Mouse (Mus musculus) liver, postnatal 0 days (tissue): ENCODE measurements around the gene Ints3. TPM values are rescaled to one million over a fixed set of nuclear protein-coding genes. Genes with fewer than 3 reads are reported as not detected.

Source experiments
- ATAC-seq: fragments of 200-750 bp; cut with Nextera tagmentation; 2 replicates; pipeline ENCODE4 v1.8.0; 2017; ENCODE audit warnings: mild to moderate bottlenecking, moderate library complexity
- DNase-seq: peaks from one replicate; pipeline ENCODE4 v3.0.0-alpha.2; 2016
- H3K27ac ChIP-seq: fragments of 300-500 bp; sonication (generic); 2 replicates; pipeline ENCODE4 v1.5.1; 2014; ENCODE audit warnings: antibody characterized with exemption, moderate library complexity, mild to moderate bottlenecking, low read depth
- H3K27me3 ChIP-seq: fragments of 300-500 bp; sonication (generic); 2 replicates; pipeline ENCODE4 v1.6.1; 2014; ENCODE audit warnings: low read length, control low read depth, mixed read lengths; ENCODE audit not compliant: insufficient read depth
- H3K36me3 ChIP-seq: fragments of 300-500 bp; sonication (generic); replicated peaks from 2 replicates; pipeline ENCODE4 v1.6.1; 2014; ENCODE audit warnings: mild to moderate bottlenecking, control low read depth, low read length, moderate library complexity, mixed read lengths; ENCODE audit not compliant: insufficient read depth
- H3K4me1 ChIP-seq: fragments of 300-500 bp; sonication (generic); 2 replicates; pipeline ENCODE4 v1.6.1; 2014; ENCODE audit warnings: antibody characterized with exemption, mild to moderate bottlenecking, control low read depth; ENCODE audit not compliant: insufficient read depth
- H3K4me2 ChIP-seq: fragments of 300-500 bp; sonication (generic); 2 replicates; pipeline ENCODE4 v1.6.1; 2014; ENCODE audit warnings: low read depth, mild to moderate bottlenecking, low read length, moderate library complexity, mixed read lengths
- H3K4me3 ChIP-seq: fragments of 300-500 bp; sonication (generic); 2 replicates; pipeline ENCODE4 v1.5.1; 2014; ENCODE audit warnings: low read depth, low read length
- H3K9ac ChIP-seq: fragments of 300-500 bp; sonication (generic); replicated peaks from 2 replicates; pipeline ENCODE4 v1.6.1; 2014; ENCODE audit warnings: mild to moderate bottlenecking, moderate library complexity
- H3K9me3 ChIP-seq: fragments of 300-500 bp; sonication (generic); 2 replicates; pipeline ENCODE4 v1.6.1; 2016; ENCODE audit warnings: mild to moderate bottlenecking, control low read depth, low read length, mixed read lengths
- CTCF ChIP-seq: sonication (generic); IDR thresholded peaks from 2 replicates; pipeline ENCODE4 v1.5.1; 2016; ENCODE audit warnings: antibody characterized with exemption, low read depth
- EP300 ChIP-seq: IDR thresholded peaks from 2 replicates; pipeline ENCODE4 v1.6.1; 2016; ENCODE audit warnings: antibody characterized with exemption, low read depth, mild to moderate bottlenecking
- WGBS: fragments of 180-500 bp; shearing (Covaris S2); extraction: QIAGEN DNeasy Blood & Tissue Kit; methylation state at CpG from one replicate; pipeline ENCODE4 v1.1.7; 2014; ENCODE audit not compliant: insufficient replicate concordance; 5-methylcytosine and 5-hydroxymethylcytosine counted together
- polyA plus RNA-seq: library from polyadenylated mRNA; unstranded; fragments of >200 nt; fragmentation: Nextera tagmentation; extraction: Ambion mirVana; gene quantifications from 2 replicates; pipeline ENCODE4 v1.2.1, GENCODE M21; 2015

Ints3 gene
- polyA plus RNA-seq, 1 experiment from 2014 or later = 4.6 TPM

- no peak overlapping the region for H3K4me2 ChIP-seq
- H3K36me3 ChIP-seq = no peaks in the 10 kb centered on the region
- no peaks in the 10 kb centered on the region for H3K9me3 ChIP-seq
- H3K27ac ChIP-seq = no peak overlapping the region
- peaks cover 5% of the 10 kb centered on the region for H3K4me1 ChIP-seq
- H3K27me3 ChIP-seq = peaks cover 22% of the 10 kb centered on the region
- no peak overlapping the region for H3K9ac ChIP-seq
- ATAC-seq (no peak), DNase-seq (no peak)
- H3K4me3 ChIP-seq = no peak overlapping the region
- WGBS = 57% methylated on average over 5 of the region's 5 CpGs
- TF ChIP-seq CTCF = no peak
- no peak for TF ChIP-seq EP300
Observed at GRCm38 (mm10) chr3:90460315-90460714, 26.9 kb upstream of the Ints3 start.

- no peak for TF ChIP-seq CTCF
- no peak for TF ChIP-seq EP300
- Histone ChIP-seq H3K4me3 (no peak overlapping the region), H3K36me3 (no peaks in the 10 kb centered on the region), H3K27ac (no peak overlapping the region), H3K4me2 (no peak overlapping the region), H3K9me3 (no peaks in the 10 kb centered on the region), H3K9ac (no peak overlapping the region), H3K27me3 (peaks cover 16% of the 10 kb centered on the region), H3K4me1 (no peaks in the 10 kb centered on the region; the same call in 1 of the 2 replicates)
- ATAC-seq (no peak), DNase-seq (no peak)
- 87% methylated on average over 9 of the region's 9 CpGs for WGBS
Observed at GRCm38 (mm10) chr3:90459727-90460126, 26.3 kb upstream of the Ints3 start.

- no peaks in the 10 kb centered on the region for H3K27me3 ChIP-seq
- H3K9ac ChIP-seq = no peak overlapping the region
- DNase-seq (no peak), ATAC-seq (no peak)
- H3K4me1 ChIP-seq = no peaks in the 10 kb centered on the region
- H3K4me3 ChIP-seq = no peak overlapping the region
- no peak overlapping the region for H3K27ac ChIP-seq
- no peaks in the 10 kb centered on the region for H3K9me3 ChIP-seq
- H3K36me3 ChIP-seq = no peaks in the 10 kb centered on the region
- TF ChIP-seq EP300 = no peak
- no peak for TF ChIP-seq CTCF
- H3K4me2 ChIP-seq = no peak overlapping the region
- 90% methylated on average over 14 of the region's 14 CpGs for WGBS
Observed at GRCm38 (mm10) chr3:90454931-90455330, 21.5 kb upstream of the Ints3 start.

GRCm38 (mm10) chr3:90451396-90452095 lies 18.1 kb upstream of the Ints3 start:
- Histone ChIP-seq H3K4me2 (peak overlapping the region; percentile 50), H3K4me1 (peaks cover 4% of the 10 kb centered on the region), H3K27me3 (no peaks in the 10 kb centered on the region), H3K4me3 (no peak overlapping the region), H3K27ac (peak overlapping the region; percentile 3), H3K9me3 (no peaks in the 10 kb centered on the region), H3K9ac (no peak overlapping the region), H3K36me3 (no peaks in the 10 kb centered on the region)
- ATAC-seq (peak; percentile 32), DNase-seq (no peak)
- 35% methylated on average over 10 of the region's 10 CpGs for WGBS
- TF ChIP-seq CTCF (no peak), EP300 (no peak)

- no peak for ATAC-seq
- Histone ChIP-seq H3K36me3 (no peaks in the 10 kb centered on the region), H3K9ac (no peak overlapping the region), H3K9me3 (no peaks in the 10 kb centered on the region), H3K4me3 (no peak overlapping the region), H3K4me2 (peak overlapping the region; percentile 50), H3K27me3 (no peaks in the 10 kb centered on the region), H3K4me1 (peaks cover 9% of the 10 kb centered on the region), H3K27ac (peak overlapping the region; percentile 3)
- TF ChIP-seq CTCF = no peak
- no peak for TF ChIP-seq EP300
- 37% methylated on average over 11 of the region's 12 CpGs for WGBS
- DNase-seq = no peak
Observed at GRCm38 (mm10) chr3:90450874-90451273, 17.5 kb upstream of the Ints3 start.

- H3K4me1 ChIP-seq = peaks cover 13% of the 10 kb centered on the region
- H3K4me3 ChIP-seq = no peak overlapping the region
- no peaks in the 10 kb centered on the region for H3K36me3 ChIP-seq
- no peak for DNase-seq
- no peak overlapping the region for H3K9ac ChIP-seq
- ATAC-seq = no peak
- H3K27ac ChIP-seq = no peak overlapping the region; the same call in 1 of the 2 replicates
- no peak overlapping the region for H3K4me2 ChIP-seq
- WGBS = 60% methylated on average over 6 of the region's 6 CpGs
- no peaks in the 10 kb centered on the region for H3K27me3 ChIP-seq
- TF ChIP-seq EP300 (no peak), CTCF (no peak)
- H3K9me3 ChIP-seq = no peaks in the 10 kb centered on the region
Observed at GRCm38 (mm10) chr3:90448626-90449025, 15.2 kb upstream of the Ints3 start.
